Mouse (Mus musculus) heart, adult 2 months (tissue): Measurements from ENCODE around the gene Gpr84.

Source experiments
- CTCF ChIP-seq: fragments of 200-600 bp; IDR thresholded peaks from 2 replicates; pipeline ENCODE4 v1.8.1; 2022; ENCODE audit warnings: antibody characterized with exemption, mild to moderate bottlenecking, moderate library complexity
- EP300 ChIP-seq: fragments of 200-500 bp; IDR thresholded peaks from 2 replicates; pipeline ENCODE4 v1.6.1; 2011; ENCODE audit warnings: low read depth, low read length, control low read depth; ENCODE audit not compliant: insufficient read depth
- POLR2A ChIP-seq: fragments of 200-500 bp; IDR thresholded peaks from 2 replicates; pipeline ENCODE4 v1.6.1; 2011; ENCODE audit warnings: mild to moderate bottlenecking, low read depth, low read length, control low read depth; ENCODE audit not compliant: insufficient read depth

GRCm38 (mm10) chr15:103341547-103341946 is 31.1 kb upstream of the Gpr84 start:
- TF ChIP-seq POLR2A (no peak), CTCF (no peak), EP300 (no peak)
